Mouse (Mus musculus): Measurements from ENCODE around the gene Trnau1ap.
"Not testable (repeated sequence)": the region's sequence is repeated elsewhere in the genome, so short reads cannot be mapped to it uniquely, and the experiment has no call there.

Trnau1ap gene

DNA sequence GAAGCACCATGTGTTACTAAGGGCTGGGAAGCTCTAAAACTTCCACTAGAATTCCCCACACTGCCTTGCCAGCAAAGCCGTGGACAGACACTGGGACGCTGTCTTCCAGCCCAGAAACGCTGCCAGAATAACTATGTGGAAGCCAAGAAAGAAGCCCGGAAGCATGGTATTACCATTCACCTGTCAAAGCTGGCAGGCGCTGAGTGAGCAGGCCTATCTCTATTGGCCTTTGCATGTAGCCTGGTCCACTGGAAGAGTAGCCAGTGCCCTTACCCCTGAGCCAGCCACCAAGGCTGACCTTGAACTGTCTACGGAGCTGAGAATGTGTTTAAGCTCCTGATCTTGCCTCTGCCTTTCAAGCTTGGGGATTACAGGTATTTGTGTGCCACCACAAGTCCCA is 27.9 kb downstream of the Trnau1ap start:
- DNase-seq (ENCODE audit: low spot score in 2 of 2): no peak

- DNase-seq (ENCODE audit: low spot score in 2 of 2): no peak
Observed at GRCm38 (mm10) chr4:132299849-132300248, 29.5 kb downstream of the Trnau1ap start.

- no peak for DNase-seq (ENCODE audit: low spot score in 2 of 2)
Observed at GRCm38 (mm10) chr4:132295696-132296390, 33.5 kb downstream of the Trnau1ap start.

DNA sequence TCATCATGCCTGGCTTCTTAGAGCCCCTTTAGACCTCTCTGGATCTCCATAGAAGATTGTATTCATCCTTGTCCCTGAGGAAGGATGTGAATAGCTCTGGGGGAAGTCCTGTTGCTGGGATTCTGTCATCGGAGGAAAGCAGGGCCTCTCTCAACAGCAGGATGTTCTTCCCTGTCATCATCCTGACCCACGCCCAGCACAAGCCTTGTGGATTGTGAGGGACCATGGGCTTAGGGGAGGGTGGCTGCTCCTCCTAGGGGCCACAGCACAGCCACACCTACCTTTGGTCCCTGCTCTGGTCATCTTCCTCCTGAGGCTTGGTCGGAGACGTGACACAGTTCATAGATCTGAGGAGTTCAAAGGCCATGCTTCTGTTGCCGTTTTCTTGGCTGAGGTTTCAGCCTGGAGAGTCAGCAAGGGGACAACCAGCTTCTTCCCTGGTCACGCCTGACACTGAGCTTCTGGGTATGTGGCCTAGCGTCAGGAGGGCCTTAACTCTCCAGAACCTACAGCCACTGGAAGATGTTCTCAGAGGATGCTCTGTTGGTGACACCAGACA is 35.6 kb downstream of the Trnau1ap start:
- DNase-seq (ENCODE audit: low spot score in 2 of 2): no peak

DNA sequence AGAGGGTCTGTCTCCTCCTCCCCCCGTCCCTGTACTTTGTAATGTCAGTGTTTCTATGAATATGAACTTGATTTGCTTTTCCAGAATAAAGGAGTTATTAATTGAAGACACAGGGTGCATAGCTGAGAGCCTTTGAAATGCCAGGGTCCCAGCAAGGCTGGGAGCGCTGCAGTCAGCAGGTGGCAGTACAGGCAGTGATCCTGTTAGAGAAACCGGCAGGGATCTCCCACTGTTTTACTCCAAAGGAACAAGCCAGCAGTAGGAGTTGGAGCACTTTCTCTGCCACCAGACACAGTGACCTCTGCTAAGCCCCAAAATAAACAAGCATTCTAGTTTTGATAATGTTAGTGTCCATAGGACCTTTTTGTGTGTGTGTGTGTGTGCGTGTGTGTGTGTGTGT is 36.4 kb downstream of the Trnau1ap start:
- DNase-seq (ENCODE audit: low spot score in 2 of 2): no peak

GRCm38 (mm10) chr4:132291624-132292335 is 37.6 kb downstream of the Trnau1ap start:
- no peak for DNase-seq (ENCODE audit: low spot score in 2 of 2)

DNA sequence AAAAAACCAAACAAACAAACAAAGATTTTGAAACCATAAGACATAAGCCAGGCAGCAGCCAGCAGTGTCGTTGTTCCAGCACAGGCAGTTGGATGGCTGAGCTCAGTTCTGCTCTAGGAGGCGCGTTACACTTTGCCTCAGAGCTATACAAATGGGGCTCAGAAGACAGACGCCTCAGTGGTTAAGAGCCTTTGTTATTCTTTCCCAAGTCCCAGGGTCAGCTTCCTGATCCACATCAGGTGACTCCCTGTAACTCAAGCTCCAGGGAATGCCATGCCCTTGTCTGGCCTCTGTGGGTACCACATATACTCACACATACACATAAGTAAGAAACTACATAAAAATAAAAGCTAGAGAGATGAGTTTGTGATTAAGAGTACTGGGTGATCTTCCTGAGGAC is 38.3 kb downstream of the Trnau1ap start:
- DNase-seq (ENCODE audit: low spot score in 2 of 2): no peak

GRCm38 (mm10) chr4:132288840-132289239 is 40.5 kb downstream of the Trnau1ap start:
- not testable (repeated sequence) for DNase-seq (ENCODE audit: low spot score in 2 of 2)

- no peak for DNase-seq (ENCODE audit: low spot score in 2 of 2)
Observed at GRCm38 (mm10) chr4:132275949-132276348, 53.4 kb downstream of the Trnau1ap start.

- peak; percentile 86 to 91 for DNase-seq (ENCODE audit: low spot score in 2 of 2)
Observed at GRCm38 (mm10) chr4:132274156-132274862, 55.0 kb downstream of the Trnau1ap start, which contains the start of gene Taf12. TSS of gene Taf12 (plus strand) at chr4:132274375.

- DNase-seq (ENCODE audit: low spot score in 2 of 2): no peak
Observed at GRCm38 (mm10) chr4:132273166-132273565, 56.2 kb downstream of the Trnau1ap start.

- peak; percentile 78 to 81 for DNase-seq (ENCODE audit: low spot score in 2 of 2)
Observed at GRCm38 (mm10) chr4:132269740-132270560, 59.4 kb downstream of the Trnau1ap start.

DNA sequence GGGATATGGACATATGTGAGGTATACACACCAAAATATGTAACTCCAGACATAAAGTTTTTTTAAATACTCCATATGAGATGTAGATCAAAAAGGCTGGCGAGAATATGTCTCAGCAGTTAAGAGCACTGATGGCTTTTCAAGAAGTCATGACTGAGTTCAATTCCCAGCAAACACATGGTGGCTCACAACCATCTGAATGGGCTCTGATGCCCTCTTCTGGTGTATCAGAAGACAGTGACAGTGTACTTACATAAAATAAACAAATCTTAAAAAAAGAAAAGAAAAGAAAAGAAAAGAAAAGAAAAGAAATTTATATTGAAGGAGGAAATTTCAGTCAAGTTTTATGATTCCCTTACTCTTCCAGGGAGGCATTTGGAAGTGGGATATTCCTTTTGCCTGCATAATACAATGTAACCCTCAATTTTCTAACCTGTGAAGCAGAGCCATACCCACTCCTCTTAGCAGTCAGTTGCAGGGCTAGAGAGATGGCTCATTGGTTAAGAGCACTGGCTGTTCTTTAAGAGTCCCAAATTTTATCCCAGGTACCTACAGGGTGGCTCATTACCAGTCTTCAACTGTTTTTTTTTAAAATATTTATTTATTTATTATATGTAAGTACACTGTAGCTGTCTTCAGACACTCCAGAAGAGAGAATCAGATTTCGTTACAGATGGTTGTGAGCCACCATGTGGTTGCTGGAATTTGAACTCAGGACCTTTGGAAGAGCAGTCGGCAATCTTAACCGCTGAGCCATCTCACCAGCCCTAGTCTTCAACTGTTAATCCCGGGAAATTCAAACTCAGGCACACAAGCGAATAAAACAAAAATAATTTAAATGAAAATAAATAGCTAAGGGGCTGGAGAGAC is 60.2 kb downstream of the Trnau1ap start:
- DNase-seq (ENCODE audit: low spot score in 2 of 2): no peak

DNA sequence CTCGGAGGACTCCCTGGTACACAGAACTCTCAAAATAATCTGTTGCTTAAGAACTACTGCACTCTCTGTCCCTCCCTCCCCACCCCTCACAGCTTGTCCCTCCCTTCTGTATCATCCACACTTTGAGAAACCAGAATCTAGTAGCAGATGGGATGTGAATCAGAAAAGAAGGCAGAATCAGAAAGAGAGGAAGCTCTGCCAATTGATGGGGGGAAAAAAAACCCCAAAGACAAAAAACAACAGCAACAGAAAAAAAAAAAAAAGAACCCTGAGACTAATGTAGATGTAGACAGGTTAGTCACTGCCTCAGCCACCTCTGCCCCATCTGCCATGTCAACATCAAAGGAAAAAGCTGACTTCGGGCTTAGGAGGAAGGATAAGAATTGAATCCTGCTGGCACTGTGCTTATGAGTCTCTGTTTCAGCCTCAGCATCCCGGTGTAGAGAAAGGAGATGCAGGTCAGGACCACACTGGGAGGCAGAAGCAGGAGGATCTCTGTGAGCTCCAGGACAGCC is 62.4 kb downstream of the Trnau1ap start:
- no peak for DNase-seq (ENCODE audit: low spot score in 2 of 2)

DNA sequence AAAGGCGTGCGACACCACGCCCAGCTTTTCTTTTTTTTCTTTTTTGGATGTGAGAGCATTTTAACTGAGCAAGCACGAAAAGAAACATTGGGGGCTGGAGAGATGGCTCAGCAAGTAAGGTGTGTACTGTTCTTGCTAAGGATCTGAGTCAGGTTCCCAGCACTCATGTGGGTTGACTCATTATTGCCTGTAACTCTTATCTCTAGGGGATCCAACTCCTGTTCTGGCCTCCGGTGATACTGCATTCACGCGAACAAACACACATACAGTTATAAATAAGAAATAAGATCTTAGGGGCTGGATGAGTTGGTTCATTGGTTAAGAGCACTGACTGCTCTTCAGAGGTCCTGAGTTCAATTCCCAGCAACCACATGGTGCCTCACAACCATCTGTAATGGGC is 66.0 kb downstream of the Trnau1ap start:
- no peak for DNase-seq (ENCODE audit: low spot score in 2 of 2)

GRCm38 (mm10) chr4:132262358-132262616 is 67.1 kb downstream of the Trnau1ap start:
- DNase-seq (ENCODE audit: low spot score in 2 of 2): no peak
